Mouse (Mus musculus) thymus, postnatal 36 days (tissue): ENCODE results near the gene Bdh1.
A peak's percentile ranks its signal among the peaks of the same experiment; 100 is the strongest.

ENCODE experiments used
- DNase-seq, 2 experiments: peaks; one replicate each; pipeline ENCODE4 v3.0.0; 2022; ENCODE audit warnings: mixed read lengths in 2 of 2

Bdh1 gene

GRCm38 (mm10) chr16:31428675-31429470 lies 6.8 kb downstream of the Bdh1 start:
- peak; percentile 83 to 84 for DNase-seq

- peak; percentile 86 to 90 for DNase-seq
These were observed 7.5 kb downstream of the Bdh1 start for GRCm38 (mm10) chr16:31429471-31430155.

GRCm38 (mm10) chr16:31433466-31434110 lies 11.5 kb downstream of the Bdh1 start:
- DNase-seq = no peak

- no peak for DNase-seq
These were observed 13.1 kb downstream of the Bdh1 start for GRCm38 (mm10) chr16:31435146-31435545.

GRCm38 (mm10) chr16:31436085-31436484 lies 14.0 kb downstream of the Bdh1 start:
- no peak for DNase-seq

GRCm38 (mm10) chr16:31437358-31437757 lies 15.3 kb downstream of the Bdh1 start:
- DNase-seq = no peak

GRCm38 (mm10) chr16:31439529-31439928 lies 17.4 kb downstream of the Bdh1 start:
- DNase-seq = no peak

GRCm38 (mm10) chr16:31440046-31440445 lies 18.0 kb downstream of the Bdh1 start:
- no peak for DNase-seq

- no peak for DNase-seq
These were observed 22.4 kb downstream of the Bdh1 start for GRCm38 (mm10) chr16:31444521-31444920.

- DNase-seq = no peak
These were observed 24.2 kb downstream of the Bdh1 start for GRCm38 (mm10) chr16:31446067-31446853.

- DNase-seq = no peak
These were observed 27.9 kb downstream of the Bdh1 start for GRCm38 (mm10) chr16:31449973-31450372.

GRCm38 (mm10) chr16:31451235-31451634 lies 29.2 kb downstream of the Bdh1 start:
- no peak for DNase-seq

- no peak for DNase-seq
These were observed 30.4 kb downstream of the Bdh1 start for GRCm38 (mm10) chr16:31452467-31452866.

GRCm38 (mm10) chr16:31454013-31454412 lies 31.9 kb downstream of the Bdh1 start:
- no peak for DNase-seq

- DNase-seq = no peak
These were observed 33.4 kb downstream of the Bdh1 start for GRCm38 (mm10) chr16:31455276-31456045.

GRCm38 (mm10) chr16:31458229-31458918 lies 36.3 kb downstream of the Bdh1 start:
- DNase-seq = peak; percentile 52 to 66

- DNase-seq = no peak
These were observed 37.9 kb downstream of the Bdh1 start for GRCm38 (mm10) chr16:31459968-31460461.

- DNase-seq = no peak
These were observed 38.4 kb downstream of the Bdh1 start for GRCm38 (mm10) chr16:31460506-31460905.

- DNase-seq = no peak
These were observed 39.0 kb downstream of the Bdh1 start for GRCm38 (mm10) chr16:31461046-31461445.

- DNase-seq = no peak
These were observed 40.1 kb downstream of the Bdh1 start for GRCm38 (mm10) chr16:31462113-31462687.

- DNase-seq = no peak
These were observed 42.9 kb downstream of the Bdh1 start for GRCm38 (mm10) chr16:31464953-31465352.
